Mouse (Mus musculus) testis, adult 10 weeks (tissue): ENCODE results near the gene Rho. TPM values are rescaled to one million over a fixed set of nuclear protein-coding genes. Genes with fewer than 3 reads are reported as not detected.

ENCODE experiments used
- polyA plus RNA-seq: library from polyadenylated mRNA; stranded (reverse); fragments of 350-450 nt; fragmentation: Illumina TruSeq; extraction: RNeasy Lipid Tissue Mini Kit (QIAGEN cat#74804); gene quantifications from one replicate; pipeline ENCODE4 v1.2.3, GENCODE M21; 2014; ENCODE audit warnings: low read depth, low replicate concordance

Rho gene
- polyA plus RNA-seq, result 0.74 TPM

DNA sequence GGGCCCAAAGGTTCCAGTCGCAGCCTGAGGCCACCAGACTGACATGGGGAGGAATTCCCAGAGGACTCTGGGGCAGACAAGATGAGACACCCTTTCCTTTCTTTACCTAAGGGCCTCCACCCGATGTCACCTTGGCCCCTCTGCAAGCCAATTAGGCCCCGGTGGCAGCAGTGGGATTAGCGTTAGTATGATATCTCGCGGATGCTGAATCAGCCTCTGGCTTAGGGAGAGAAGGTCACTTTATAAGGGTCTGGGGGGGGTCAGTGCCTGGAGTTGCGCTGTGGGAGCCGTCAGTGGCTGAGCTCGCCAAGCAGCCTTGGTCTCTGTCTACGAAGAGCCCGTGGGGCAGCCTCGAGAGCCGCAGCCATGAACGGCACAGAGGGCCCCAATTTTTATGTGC, at the start of gene Rho:
TSS of gene Rho (plus strand) at position 110 of the 400 bp plus-strand sequence.

GRCm38 (mm10) chr6:115944638-115945037, 13.1 kb downstream of the Rho start, which contains the start of gene H1foo:
Gene H1foo, plus strand, starts transcription at chr6:115944938.

Other genes starting within 250 kb of the Rho start
- not detected for gene Tmem40, start 169.3 kb upstream of the Rho start, polyA plus RNA-seq
- gene Cand2, start 157.2 kb upstream of the Rho start, polyA plus RNA-seq, result 1.9 TPM
- 233 TPM for gene Rpl32, start 123.0 kb upstream of the Rho start, polyA plus RNA-seq
- gene Efcab12, start 93.3 kb upstream of the Rho start, polyA plus RNA-seq, result 11.4 TPM
- 13.0 TPM for gene Mbd4, start 78.4 kb upstream of the Rho start, polyA plus RNA-seq
- 72.8 TPM for gene Ift122, start 78.3 kb upstream of the Rho start, polyA plus RNA-seq
- gene H1foo, start 13.2 kb downstream of the Rho start, polyA plus RNA-seq, result not detected
- 1.8 TPM for gene Plxnd1, start 63.3 kb downstream of the Rho start, polyA plus RNA-seq